Mouse (Mus musculus): ENCODE measurements around the gene Cryl1. TPM values are rescaled to one million over a fixed set of nuclear protein-coding genes. Genes with fewer than 3 reads are reported as not detected.

The Cryl1 gene
- 6.5 and 8.8 TPM in 2 replicates for polyA plus RNA-seq (2016; fragmentation: Nextera tagmentation; extraction: Ambion mirVana)

GRCm38 (mm10) chr14:57398065-57398757, at the start of gene Cryl1:
Gene Cryl1, minus strand, starts transcription at chr14:57398529.
- Histone ChIP-seq H3K27me3 (peaks cover 10% of the 10 kb centered on the region; the same call in 1 of the 2 replicates), H3K9me3 (no peaks in the 10 kb centered on the region), H3K4me2 (peak within 1 kb of the TSS; percentile 85), H3K9ac (peak within 1 kb of the TSS; percentile 67), H3K4me1 (peaks cover 7% of the 10 kb centered on the region), H3K4me3 (replicated peaks) (peak within 1 kb of the TSS; percentile 59), H3K36me3 (replicated peaks) (no peaks in the 10 kb centered on the region), H3K27ac (no peak within 1 kb of the TSS)
- ATAC-seq (ENCODE audit: low FRiP score), result peak; percentile 100
- 2% methylated on average over 43 of the region's 43 CpGs for WGBS

DNA sequence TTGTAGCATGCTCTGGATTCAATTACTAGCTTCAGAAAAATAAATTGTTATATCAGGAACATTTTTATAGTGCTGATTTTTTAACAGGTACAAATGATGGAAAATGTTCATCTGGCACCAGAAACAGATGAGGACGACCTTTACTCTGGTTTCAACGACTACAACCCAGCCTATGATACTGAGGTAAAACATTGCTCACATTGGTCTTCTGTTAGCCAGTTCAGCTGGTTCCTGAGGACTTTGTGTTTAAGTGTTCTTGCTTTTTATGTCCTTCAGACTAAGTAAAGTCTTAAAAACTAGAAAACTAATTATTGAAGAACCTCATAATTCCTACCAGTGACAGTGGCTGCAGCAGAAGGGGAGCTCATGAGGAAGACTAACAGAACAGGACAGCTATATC, 32.1 kb upstream of the Cryl1 start:
- H3K4me2 ChIP-seq, result no peak overlapping the region
- no peaks in the 10 kb centered on the region for H3K9me3 ChIP-seq
- H3K27ac ChIP-seq, result no peak overlapping the region
- WGBS, result 81% methylated on average over 2 of the region's 2 CpGs
- H3K36me3 ChIP-seq (replicated peaks), result peaks cover 5% of the 10 kb centered on the region; the same call in 1 of the 2 replicates
- H3K4me3 ChIP-seq (replicated peaks), result no peak overlapping the region
- no peak for ATAC-seq (ENCODE audit: low FRiP score)
- H3K4me1 ChIP-seq, result no peaks in the 10 kb centered on the region
- H3K27me3 ChIP-seq, result no peaks in the 10 kb centered on the region
- no peak overlapping the region for H3K9ac ChIP-seq

GRCm38 (mm10) chr14:57424212-57424561, 25.9 kb upstream of the Cryl1 start:
- H3K9ac ChIP-seq, result peak overlapping the region; percentile 85
- peak overlapping the region; percentile 94 for H3K4me3 ChIP-seq (replicated peaks)
- WGBS, result under 1% methylated on average over 24 of the region's 24 CpGs
- peak overlapping the region; percentile 72 for H3K4me2 ChIP-seq
- no peaks in the 10 kb centered on the region for H3K9me3 ChIP-seq
- peaks cover 3% of the 10 kb centered on the region for H3K4me1 ChIP-seq
- no peak for ATAC-seq (ENCODE audit: low FRiP score)
- H3K27me3 ChIP-seq, result 0 out of 2 replicates have a peak, but pooled peaks cover 3% of the 10 kb centered on the region
- no peaks in the 10 kb centered on the region for H3K36me3 ChIP-seq (replicated peaks)
- H3K27ac ChIP-seq, result peak overlapping the region; percentile 78

- H3K9ac ChIP-seq, result peak within 1 kb of the TSS; percentile 85
- peak; percentile 99 for ATAC-seq (ENCODE audit: low FRiP score)
- H3K27me3 ChIP-seq, result 0 out of 2 replicates have a peak, but pooled peaks cover 4% of the 10 kb centered on the region
- H3K4me1 ChIP-seq, result peaks cover 3% of the 10 kb centered on the region
- no peaks in the 10 kb centered on the region for H3K36me3 ChIP-seq (replicated peaks)
- peak within 1 kb of the TSS; percentile 78 for H3K27ac ChIP-seq
- peak within 1 kb of the TSS; percentile 94 for H3K4me3 ChIP-seq (replicated peaks)
- peak within 1 kb of the TSS; percentile 72 for H3K4me2 ChIP-seq
- no peaks in the 10 kb centered on the region for H3K9me3 ChIP-seq
- WGBS, result 4% methylated on average over 42 of the region's 42 CpGs
Measured at GRCm38 (mm10) chr14:57423432-57424211, 25.3 kb upstream of the Cryl1 start, which contains the start of gene Ift88. Gene Ift88, plus strand, starts transcription at chr14:57424062.

DNA sequence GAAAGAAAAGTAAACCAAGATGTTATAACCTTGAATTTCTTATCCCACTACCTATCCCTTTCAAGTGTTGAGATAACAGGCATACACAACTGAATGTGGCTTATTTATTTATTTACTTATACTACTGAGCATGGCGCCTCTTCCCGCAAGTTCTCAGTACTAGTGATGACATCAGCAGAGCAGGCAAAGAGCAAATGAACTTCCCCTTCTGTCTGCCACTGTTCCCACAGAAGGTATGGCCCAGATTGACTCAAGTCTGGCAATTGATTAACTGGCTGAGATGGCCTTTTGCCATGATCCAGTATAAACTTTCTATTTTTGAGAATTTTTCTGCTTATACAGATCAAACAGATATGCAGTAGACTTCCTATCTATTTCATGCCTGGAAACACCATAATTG, 18.9 kb upstream of the Cryl1 start:
- Histone ChIP-seq H3K4me3 (replicated peaks) (no peak overlapping the region), H3K27ac (no peak overlapping the region), H3K4me1 (no peaks in the 10 kb centered on the region; the same call in 1 of the 2 replicates), H3K9ac (no peak overlapping the region), H3K27me3 (0 out of 2 replicates have a peak, but pooled peaks cover 4% of the 10 kb centered on the region), H3K4me2 (no peak overlapping the region), H3K9me3 (no peaks in the 10 kb centered on the region), H3K36me3 (replicated peaks) (no peaks in the 10 kb centered on the region)
- ATAC-seq (ENCODE audit: low FRiP score), result no peak
- WGBS, result 94% methylated on average over 2 of the region's 2 CpGs

DNA sequence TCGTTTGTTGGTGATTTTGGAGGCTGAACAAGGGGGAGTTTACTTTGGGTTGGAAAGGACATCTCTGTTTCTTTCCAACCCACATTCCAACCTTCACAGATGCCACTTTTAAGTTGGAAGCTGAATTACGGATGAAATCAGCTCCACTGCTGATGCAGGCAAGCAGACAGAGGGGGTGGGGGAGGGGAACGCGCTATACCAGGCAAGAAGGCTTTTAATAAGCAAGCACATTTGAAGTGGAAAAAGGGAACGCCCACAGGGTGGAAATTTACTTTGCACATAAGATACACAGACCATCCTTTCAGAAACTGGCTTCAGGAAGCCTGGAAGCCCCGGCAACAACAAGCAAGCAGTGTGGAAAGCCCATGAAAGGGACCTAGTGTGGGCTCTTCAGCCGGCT, 13.8 kb upstream of the Cryl1 start:
- no peak for ATAC-seq (ENCODE audit: low FRiP score)
- H3K36me3 ChIP-seq (replicated peaks), result no peaks in the 10 kb centered on the region

GRCm38 (mm10) chr14:57409106-57409505, 10.8 kb upstream of the Cryl1 start:
- 16% methylated on average over 6 of the region's 6 CpGs for WGBS
- Histone ChIP-seq H3K9ac (no peak overlapping the region), H3K36me3 (replicated peaks) (no peaks in the 10 kb centered on the region), H3K27me3 (no peaks in the 10 kb centered on the region), H3K4me1 (peaks cover 12% of the 10 kb centered on the region), H3K9me3 (no peaks in the 10 kb centered on the region), H3K27ac (no peak overlapping the region), H3K4me2 (no peak overlapping the region), H3K4me3 (replicated peaks) (no peak overlapping the region)
- ATAC-seq (ENCODE audit: low FRiP score), result 0 out of 2 replicates have a peak, but pooled peaks have one; percentile 39

More for the DNA sequence above, 13.8 kb upstream of the Cryl1 start:
- no peaks in the 10 kb centered on the region for H3K9me3 ChIP-seq
- peaks cover 9% of the 10 kb centered on the region for H3K4me1 ChIP-seq
- WGBS, result 54% methylated on average over 7 of the region's 7 CpGs
- no peaks in the 10 kb centered on the region for H3K27me3 ChIP-seq
- H3K4me2 ChIP-seq, result no peak overlapping the region
- H3K27ac ChIP-seq, result no peak overlapping the region
- no peak overlapping the region for H3K4me3 ChIP-seq (replicated peaks)
- H3K9ac ChIP-seq, result no peak overlapping the region

- no peak overlapping the region for H3K9ac ChIP-seq
- H3K27ac ChIP-seq, result no peak overlapping the region
- H3K9me3 ChIP-seq, result no peaks in the 10 kb centered on the region
- H3K27me3 ChIP-seq, result no peaks in the 10 kb centered on the region
- no peak overlapping the region for H3K4me3 ChIP-seq (replicated peaks)
- H3K36me3 ChIP-seq (replicated peaks), result no peaks in the 10 kb centered on the region
- no peak overlapping the region for H3K4me2 ChIP-seq
- peaks cover 12% of the 10 kb centered on the region for H3K4me1 ChIP-seq
- WGBS, result 79% methylated on average over 8 of the region's 8 CpGs
- no peak for ATAC-seq (ENCODE audit: low FRiP score)
Measured at GRCm38 (mm10) chr14:57408100-57408499, 9.8 kb upstream of the Cryl1 start.

- H3K36me3 ChIP-seq (replicated peaks), result no peaks in the 10 kb centered on the region
- no peaks in the 10 kb centered on the region for H3K27me3 ChIP-seq
- 7% methylated on average over 12 of the region's 12 CpGs for WGBS
- H3K27ac ChIP-seq, result no peak overlapping the region
- H3K4me1 ChIP-seq, result peaks cover 12% of the 10 kb centered on the region
- peak overlapping the region; percentile 31 for H3K4me2 ChIP-seq
- H3K9me3 ChIP-seq, result no peaks in the 10 kb centered on the region
- ATAC-seq (ENCODE audit: low FRiP score), result peak; percentile 41; the same call in 1 of the 2 replicates
- no peak overlapping the region for H3K9ac ChIP-seq
- H3K4me3 ChIP-seq (replicated peaks), result no peak overlapping the region
Measured at GRCm38 (mm10) chr14:57407039-57407987, 9.0 kb upstream of the Cryl1 start.

GRCm38 (mm10) chr14:57402815-57403214, 4.5 kb upstream of the Cryl1 start:
- peaks cover 15% of the 10 kb centered on the region for H3K4me1 ChIP-seq
- ATAC-seq (ENCODE audit: low FRiP score), result no peak
- no peak overlapping the region for H3K9ac ChIP-seq
- H3K36me3 ChIP-seq (replicated peaks), result no peaks in the 10 kb centered on the region
- H3K27ac ChIP-seq, result no peak overlapping the region
- no peak overlapping the region for H3K4me3 ChIP-seq (replicated peaks)
- H3K27me3 ChIP-seq, result peaks cover 1% of the 10 kb centered on the region; the same call in 1 of the 2 replicates
- no peaks in the 10 kb centered on the region for H3K9me3 ChIP-seq
- no peak overlapping the region for H3K4me2 ChIP-seq

DNA sequence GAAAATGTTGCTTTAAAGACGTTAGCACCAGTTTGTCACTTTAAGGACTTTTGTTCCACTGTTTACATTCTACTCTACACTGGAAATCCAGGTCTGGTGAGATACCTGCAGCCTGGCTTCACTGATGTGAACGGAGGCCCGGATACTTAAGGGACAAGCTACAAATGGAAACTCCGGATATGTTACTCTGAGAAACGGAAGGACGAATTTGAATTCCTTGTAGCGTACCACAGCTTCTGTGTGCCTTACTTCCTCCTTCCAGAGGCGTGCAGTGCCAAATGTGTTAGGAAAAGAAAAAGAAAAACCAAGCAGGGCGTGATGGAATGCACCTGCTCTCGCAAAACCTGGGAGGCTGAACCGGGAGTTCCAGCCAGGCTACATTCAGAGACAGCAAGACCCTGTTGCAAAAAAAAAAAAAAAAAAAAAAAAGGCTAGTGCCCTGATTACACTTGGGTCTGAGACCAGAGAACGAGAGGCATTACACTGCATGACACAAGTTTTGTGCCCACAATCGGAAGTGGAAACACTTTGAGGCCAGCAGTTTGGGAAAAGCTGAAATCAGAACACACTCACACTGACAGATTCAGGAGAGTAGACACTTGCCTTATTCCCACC, 591 bp upstream of the Cryl1 start:
- H3K4me3 ChIP-seq (replicated peaks), result peak overlapping the region; percentile 59
- peak overlapping the region; percentile 67; the same call in 1 of the 2 replicates for H3K9ac ChIP-seq
- 18% methylated on average over 13 of the region's 13 CpGs for WGBS
- no peak for ATAC-seq (ENCODE audit: low FRiP score)
- H3K27me3 ChIP-seq, result peaks cover 10% of the 10 kb centered on the region; the same call in 1 of the 2 replicates
- H3K27ac ChIP-seq, result no peak overlapping the region
- peak overlapping the region; percentile 85 for H3K4me2 ChIP-seq
- no peaks in the 10 kb centered on the region for H3K9me3 ChIP-seq
- peaks cover 7% of the 10 kb centered on the region for H3K4me1 ChIP-seq
- no peaks in the 10 kb centered on the region for H3K36me3 ChIP-seq (replicated peaks)

Measured in forebrain, embryonic 12.5 days (tissue).